Mouse (Mus musculus): ENCODE measurements around the gene Ggta1.

- no peak for TF ChIP-seq POLR2A (IDR thresholded peaks at IDR 0.05; ENCODE audit: low read depth, low read length)
- no peak for TF ChIP-seq CTCF (IDR thresholded peaks at IDR 0.05; ENCODE audit: extremely low read depth, insufficient read depth, insufficient read length, insufficient replicate concordance)
Measured at GRCm38 (mm10) chr2:35467855-35468254, 4.8 kb upstream of the Ggta1 start.
